Comparison of ENCODE assay signal across 8 mouse cellular contexts in the genomic region with DNA sequence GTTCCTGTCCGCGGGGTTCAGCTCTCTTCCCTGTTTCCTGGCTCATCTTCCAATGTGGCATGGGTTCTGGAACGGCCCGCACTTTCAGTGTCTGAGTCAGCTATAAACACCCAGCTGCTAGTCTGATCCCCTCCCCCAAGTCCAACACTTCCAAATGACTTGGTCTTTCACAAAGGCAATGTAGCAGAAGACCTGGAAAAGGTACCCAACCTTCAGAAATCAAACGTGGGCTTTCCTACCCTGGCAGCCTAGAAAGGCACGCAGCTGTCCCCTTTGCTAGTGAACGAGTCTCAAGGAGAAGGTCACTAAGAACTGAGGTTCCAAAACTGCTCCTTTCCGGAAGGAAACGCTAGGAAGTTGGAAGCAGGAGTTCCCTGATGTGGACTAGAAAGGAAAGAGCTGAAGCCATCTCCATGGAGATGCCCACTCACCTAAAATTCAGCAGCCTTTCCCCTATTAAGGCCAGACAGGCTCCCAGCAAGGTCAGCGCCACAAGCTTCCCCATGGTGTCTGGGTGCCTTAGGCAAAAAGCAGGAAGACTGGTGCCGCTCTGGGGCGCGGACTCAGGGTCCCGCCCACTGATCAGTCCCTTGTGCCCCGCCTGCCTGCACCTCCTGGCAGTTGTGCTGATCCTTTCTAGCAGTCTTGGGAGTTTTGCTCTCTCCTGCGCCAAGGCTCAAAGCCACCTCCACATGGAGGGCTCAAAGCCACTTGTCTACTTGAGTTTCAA. TPM values are rescaled to one million over a fixed set of nuclear protein-coding genes. Genes with fewer than 3 reads are reported as not detected.
DNase-seq lines count a peak whose midpoint lies in the region; ATAC-seq lines count a peak whose summit lies in the region.

A gene (minus strand): TSS at position 565 of the 730 bp plus-strand sequence.

- no peaks in the 10 kb centered on the region for H3K4me1 ChIP-seq in midbrain, embryonic 16.5 days (ENCODE audit: control insufficient read depth, insufficient read depth, low read length)
- H3K4me1 ChIP-seq in stomach, embryonic 16.5 days (ENCODE audit: control insufficient read depth, insufficient read depth, low read length) = peaks cover 6% of the 10 kb centered on the region; the same call in 1 of the 2 replicates

- H3K9ac ChIP-seq in midbrain, embryonic 16.5 days (ENCODE audit: low read depth, low read length) = no peak within 1 kb of the TSS
- peak within 1 kb of the TSS; percentile 70 for H3K9ac ChIP-seq in stomach, embryonic 16.5 days (ENCODE audit: low read length)

- peak within 1 kb of the TSS; percentile 22 for H3K4me3 ChIP-seq in midbrain, embryonic 16.5 days (ENCODE audit: low read depth, low read length)
- H3K4me3 ChIP-seq in stomach, embryonic 16.5 days (replicated peaks; ENCODE audit: low read length) = peak within 1 kb of the TSS; percentile 54

- peak within 1 kb of the TSS; percentile 38 for H3K4me2 ChIP-seq in midbrain, embryonic 16.5 days (ENCODE audit: low read length)
- H3K4me2 ChIP-seq in stomach, embryonic 16.5 days (ENCODE audit: low read depth, low read length) = peak within 1 kb of the TSS; percentile 60

- no peaks in the 10 kb centered on the region for H3K27me3 ChIP-seq in midbrain, embryonic 16.5 days (ENCODE audit: control insufficient read depth, insufficient read depth, low read depth, low read length)
- no peaks in the 10 kb centered on the region for H3K27me3 ChIP-seq in stomach, embryonic 16.5 days (ENCODE audit: control insufficient read depth, insufficient read depth, low read length)

- H3K36me3 ChIP-seq in midbrain, embryonic 16.5 days (ENCODE audit: control insufficient read depth, insufficient read depth, low read length) = no peaks in the 10 kb centered on the region
- no peaks in the 10 kb centered on the region for H3K36me3 ChIP-seq in stomach, embryonic 16.5 days (ENCODE audit: control insufficient read depth, insufficient read depth, low read length)

- ATAC-seq in common myeloid progenitor, adult 5-6 weeks (replicated peaks; ENCODE audit: low read depth, poor library complexity, severe bottlenecking) = peak; percentile 99
- ATAC-seq in midbrain, embryonic 16.5 days = peak; percentile 42; the same call in 1 of the 2 replicates
- ATAC-seq in stomach, embryonic 16.5 days (ENCODE audit: insufficient read depth, low FRiP score) = peak; percentile 92

- peak; percentile 42 to 52 for DNase-seq in cerebellum, postnatal 10 days
- DNase-seq in cerebellum, adult 9-10 months = no peak
- peak; percentile 67 for DNase-seq in gastrocnemius, postnatal 25 days
- peak; percentile 40 for DNase-seq in induced T-regulatory cell, adult 2 months (ENCODE audit: low read depth)
- DNase-seq in liver = peak; percentile 87

- WGBS in midbrain, embryonic 16.5 days = 13% methylated on average over 16 of the region's 16 CpGs
- WGBS in stomach, embryonic 16.5 days = 6% methylated on average over 16 of the region's 16 CpGs

- H3K9me3 ChIP-seq in midbrain, embryonic 16.5 days (replicated peaks; ENCODE audit: control insufficient read depth, low read length, poor library complexity, severe bottlenecking) = no peaks in the 10 kb centered on the region
- no peaks in the 10 kb centered on the region for H3K9me3 ChIP-seq in stomach, embryonic 16.5 days (replicated peaks; ENCODE audit: control insufficient read depth, low read length)

- H3K27ac ChIP-seq in midbrain, embryonic 16.5 days (ENCODE audit: low read length) = no peak within 1 kb of the TSS; the same call in 1 of the 2 replicates
- H3K27ac ChIP-seq in stomach, embryonic 16.5 days (ENCODE audit: low read length) = 0 out of 2 replicates have a peak within 1 kb of the TSS, but pooled peaks have one; percentile 7

RNA-seq across cellular contexts. Expression of the gene that starts here (rescaled TPM):
- total RNA-seq in common myeloid progenitor, adult 5-6 weeks (2017) = 10.1 and 19.5 TPM in 2 replicates
- total RNA-seq in gastrocnemius, postnatal 25 days (2021) = 10 to 100 TPM; 33.8 to 34.1 TPM
- polyA plus RNA-seq in midbrain, embryonic 16.5 days (2015; fragmentation: Nextera tagmentation; extraction: Ambion mirVana) = 3.6 and 4.0 TPM in 2 replicates
- polyA plus RNA-seq in stomach, embryonic 16.5 days (2015; fragmentation: Nextera tagmentation; extraction: Ambion mirVana) = 19.0 and 20.1 TPM in 2 replicates

Comparison
In these comparisons a context has a peak if more than half of its experiments do, and no peak if none do; other contexts are left out.
1. ATAC-seq: peak in every context shown above with its lines; median percentile 99 in common myeloid progenitor, adult 5-6 weeks; 92 in stomach, embryonic 16.5 days; 42 in midbrain, embryonic 16.5 days.